Mouse (Mus musculus): ENCODE measurements at regions not wholly inside any gene's neighbourhood (a gene's known extent, or its start where the extent isn't known, plus 50 kb on each side); places are given as distances from the start of the nearest gene placed in this dataset.

DNA sequence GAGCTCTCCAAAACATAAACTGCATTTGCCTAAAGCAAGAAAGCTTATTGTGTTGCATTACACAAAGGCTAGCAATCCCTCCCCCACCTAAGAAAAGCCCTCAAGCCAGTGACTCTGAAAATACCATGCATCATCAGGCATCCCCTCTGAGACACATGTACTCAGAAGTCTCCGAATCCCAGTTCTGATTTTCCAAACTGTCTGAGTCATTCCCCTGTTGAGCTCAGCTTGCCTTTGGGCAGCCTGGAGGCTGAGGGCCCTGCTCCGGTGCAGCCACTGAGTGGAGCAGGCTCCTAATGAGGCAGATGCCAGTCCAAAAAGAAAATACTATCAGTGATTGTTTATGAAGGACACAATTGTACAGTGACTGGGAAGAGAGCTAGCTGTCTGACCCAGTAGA, 507.5 kb upstream of the Cdh11 start:
- TF ChIP-seq CTCF (IDR thresholded peaks at IDR 0.05; ENCODE audit: borderline replicate concordance, insufficient read depth, low read depth, low read length) = no peak
- TF ChIP-seq POLR2A (IDR thresholded peaks at IDR 0.05; ENCODE audit: borderline replicate concordance, insufficient read depth, low read length) = no peak
